Mouse (Mus musculus): ENCODE measurements at regions not wholly inside any gene's neighbourhood (a gene's known extent, or its start where the extent isn't known, plus 50 kb on each side); places are given as distances from the start of the nearest gene placed in this dataset.

DNA sequence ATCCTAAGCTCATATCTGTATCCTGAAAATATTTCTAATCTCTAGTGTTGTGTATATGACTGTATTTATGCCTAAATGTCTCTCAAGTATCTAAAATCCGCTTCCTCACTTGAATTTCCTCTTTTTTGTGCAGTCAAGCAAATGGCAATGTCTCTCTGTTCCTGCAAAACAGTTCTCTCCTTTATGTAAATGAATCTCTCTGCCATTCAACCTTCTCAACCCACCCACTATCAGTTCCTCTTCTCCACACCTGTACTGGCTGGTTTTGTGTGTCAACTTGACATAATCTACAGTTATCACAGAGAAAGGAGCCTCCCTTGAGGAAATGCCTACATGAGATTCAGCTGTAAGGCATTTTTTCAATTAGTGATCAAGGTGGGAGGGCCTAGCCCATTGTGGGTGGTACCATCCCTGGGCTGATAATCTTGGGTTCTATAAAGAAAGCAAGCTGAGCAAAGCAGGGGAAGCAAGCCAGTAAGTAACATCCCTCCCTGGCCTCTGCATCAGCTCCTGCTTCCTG, 375.5 kb downstream of the Synb start:
- WGBS: 75% methylated on average over 1 of the region's 1 CpGs

GRCm38 (mm10) chr14:68899921-68900320, 394.2 kb downstream of the Synb start:
- Histone ChIP-seq H3K9me3 (ENCODE audit: control insufficient read depth) (no peaks in the 10 kb centered on the region), H3K27me3 (replicated peaks; ENCODE audit: control insufficient read depth, insufficient read depth, low read length) (no peaks in the 10 kb centered on the region), H3K4me3 (ENCODE audit: low read depth, low read length) (no peak overlapping the region), H3K27ac (ENCODE audit: low read depth, low read length) (no peak overlapping the region), H3K9ac (ENCODE audit: low read depth, low read length) (no peak overlapping the region), H3K4me1 (replicated peaks; ENCODE audit: control insufficient read depth, insufficient read depth, low read length) (no peaks in the 10 kb centered on the region), H3K4me2 (replicated peaks; ENCODE audit: low read depth) (no peak overlapping the region), H3K36me3 (ENCODE audit: control insufficient read depth, insufficient read depth) (no peaks in the 10 kb centered on the region)
- no peak for ATAC-seq
- no peak for TF ChIP-seq CTCF (IDR thresholded peaks at IDR 0.05; ENCODE audit: low read depth)
- WGBS: 80% methylated on average over 3 of the region's 3 CpGs

More for the DNA sequence above, 375.5 kb downstream of the Synb start:
- no peaks in the 10 kb centered on the region for H3K4me1 ChIP-seq (replicated peaks; ENCODE audit: control insufficient read depth, insufficient read depth, low read length)
- no peak for ATAC-seq
- no peak overlapping the region for H3K27ac ChIP-seq (ENCODE audit: low read depth, low read length)
- TF ChIP-seq CTCF (IDR thresholded peaks at IDR 0.05; ENCODE audit: low read depth): no peak
- no peak overlapping the region for H3K4me3 ChIP-seq (ENCODE audit: low read depth, low read length)
- H3K36me3 ChIP-seq (ENCODE audit: control insufficient read depth, insufficient read depth): no peaks in the 10 kb centered on the region
- H3K4me2 ChIP-seq (replicated peaks; ENCODE audit: low read depth): no peak overlapping the region
- H3K9ac ChIP-seq (ENCODE audit: low read depth, low read length): no peak overlapping the region
- H3K27me3 ChIP-seq (replicated peaks; ENCODE audit: control insufficient read depth, insufficient read depth, low read length): no peaks in the 10 kb centered on the region
- H3K9me3 ChIP-seq (ENCODE audit: control insufficient read depth): no peaks in the 10 kb centered on the region

DNA sequence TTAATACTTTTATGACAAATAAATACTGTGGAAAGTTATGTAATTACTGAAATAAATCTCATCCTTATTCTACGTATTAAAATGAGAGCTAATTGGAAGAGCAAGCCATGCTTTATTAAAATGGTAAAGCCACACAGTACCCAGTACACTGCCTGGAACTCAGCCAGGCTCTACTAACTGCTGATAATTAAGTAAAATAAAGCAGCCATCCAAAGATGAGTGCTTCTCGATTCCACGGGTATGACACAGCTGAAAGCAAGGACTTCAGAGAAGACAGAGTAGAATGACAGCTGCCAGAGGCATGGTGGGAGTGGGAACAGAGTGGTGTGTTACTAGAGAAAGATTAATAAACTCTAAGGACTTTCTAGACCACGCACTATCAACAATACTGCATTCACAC, 416.9 kb downstream of the Synb start:
- no peak for TF ChIP-seq CTCF (IDR thresholded peaks at IDR 0.05; ENCODE audit: low read depth)
- 84% methylated on average over 4 of the region's 4 CpGs for WGBS
- no peaks in the 10 kb centered on the region for H3K9me3 ChIP-seq (ENCODE audit: control insufficient read depth)
- no peak for ATAC-seq
- no peak overlapping the region for H3K9ac ChIP-seq (ENCODE audit: low read depth, low read length)
- no peaks in the 10 kb centered on the region for H3K36me3 ChIP-seq (ENCODE audit: control insufficient read depth, insufficient read depth)
- H3K27me3 ChIP-seq (replicated peaks; ENCODE audit: control insufficient read depth, insufficient read depth, low read length): no peaks in the 10 kb centered on the region
- H3K27ac ChIP-seq (ENCODE audit: low read depth, low read length): no peak overlapping the region
- H3K4me2 ChIP-seq (replicated peaks; ENCODE audit: low read depth): no peak overlapping the region
- H3K4me3 ChIP-seq (ENCODE audit: low read depth, low read length): no peak overlapping the region
- no peaks in the 10 kb centered on the region for H3K4me1 ChIP-seq (replicated peaks; ENCODE audit: control insufficient read depth, insufficient read depth, low read length)

DNA sequence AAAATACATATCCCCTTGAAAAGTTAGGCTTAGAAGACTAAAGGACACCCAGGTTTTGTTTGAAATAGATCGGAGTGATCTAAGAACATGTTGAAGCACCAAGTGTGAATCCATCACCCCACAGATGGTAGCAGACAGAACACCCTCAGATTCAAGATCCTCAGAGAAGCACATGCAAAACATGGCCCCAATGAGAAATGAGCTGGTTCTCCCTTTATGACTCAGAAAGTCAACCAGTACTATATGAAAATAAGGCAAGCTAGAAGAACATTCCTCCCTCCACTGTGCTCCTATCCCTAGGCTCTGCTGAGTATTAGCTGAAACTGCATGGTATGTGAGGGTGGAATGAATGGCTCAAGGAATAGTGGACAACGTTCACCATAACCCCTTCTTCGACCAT, 433.0 kb downstream of the Synb start:
- 0 out of 2 replicates have a peak, but pooled peaks cover 6% of the 10 kb centered on the region for H3K9me3 ChIP-seq (ENCODE audit: control insufficient read depth)
- H3K27me3 ChIP-seq (replicated peaks; ENCODE audit: control insufficient read depth, insufficient read depth, low read length): no peaks in the 10 kb centered on the region
- H3K27ac ChIP-seq (ENCODE audit: low read depth, low read length): no peak overlapping the region
- no peaks in the 10 kb centered on the region for H3K4me1 ChIP-seq (replicated peaks; ENCODE audit: control insufficient read depth, insufficient read depth, low read length)
- WGBS: 83% methylated on average over 3 of the region's 3 CpGs
- H3K4me2 ChIP-seq (replicated peaks; ENCODE audit: low read depth): no peak overlapping the region
- no peaks in the 10 kb centered on the region for H3K36me3 ChIP-seq (ENCODE audit: control insufficient read depth, insufficient read depth)
- TF ChIP-seq CTCF (IDR thresholded peaks at IDR 0.05; ENCODE audit: low read depth): no peak
- ATAC-seq: no peak
- H3K9ac ChIP-seq (ENCODE audit: low read depth, low read length): no peak overlapping the region
- H3K4me3 ChIP-seq (ENCODE audit: low read depth, low read length): no peak overlapping the region

GRCm38 (mm10) chr14:68857948-68858347, 436.2 kb downstream of the Synb start:
- Histone ChIP-seq H3K27me3 (replicated peaks; ENCODE audit: control insufficient read depth, insufficient read depth, low read length) (no peaks in the 10 kb centered on the region), H3K4me3 (ENCODE audit: low read depth, low read length) (no peak overlapping the region), H3K4me2 (replicated peaks; ENCODE audit: low read depth) (no peak overlapping the region), H3K9ac (ENCODE audit: low read depth, low read length) (no peak overlapping the region), H3K9me3 (ENCODE audit: control insufficient read depth) (0 out of 2 replicates have a peak, but pooled peaks cover 6% of the 10 kb centered on the region), H3K36me3 (ENCODE audit: control insufficient read depth, insufficient read depth) (no peaks in the 10 kb centered on the region), H3K27ac (ENCODE audit: low read depth, low read length) (no peak overlapping the region), H3K4me1 (replicated peaks; ENCODE audit: control insufficient read depth, insufficient read depth, low read length) (no peaks in the 10 kb centered on the region)
- 70% methylated on average over 1 of the region's 1 CpGs for WGBS
- no peak for TF ChIP-seq CTCF (IDR thresholded peaks at IDR 0.05; ENCODE audit: low read depth)
- no peak for ATAC-seq

DNA sequence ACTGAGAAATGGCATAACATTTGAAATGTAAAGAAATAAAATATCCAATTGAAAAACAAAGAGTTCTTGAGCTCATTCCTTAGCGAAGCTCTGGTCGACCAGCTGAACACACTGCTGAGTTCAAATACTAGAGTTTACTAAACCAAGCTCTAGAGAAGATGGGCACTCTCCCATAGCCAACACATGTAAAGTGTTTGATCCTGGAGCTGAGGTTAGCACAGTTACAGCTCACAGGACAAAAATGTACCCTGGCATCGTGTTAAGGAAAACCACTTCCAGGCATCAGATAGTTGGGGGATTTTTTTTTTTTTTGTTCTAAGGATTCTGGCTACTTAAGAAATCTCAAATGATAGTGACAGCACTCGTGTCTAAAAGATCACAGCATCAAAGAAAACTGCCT, 445.6 kb downstream of the Synb start:
- no peak overlapping the region for H3K27ac ChIP-seq (ENCODE audit: low read depth, low read length)
- no peak for TF ChIP-seq CTCF (IDR thresholded peaks at IDR 0.05; ENCODE audit: low read depth)
- WGBS: 75% methylated on average over 4 of the region's 4 CpGs
- no peak overlapping the region for H3K9ac ChIP-seq (ENCODE audit: low read depth, low read length)
- ATAC-seq: no peak
- no peaks in the 10 kb centered on the region for H3K4me1 ChIP-seq (replicated peaks; ENCODE audit: control insufficient read depth, insufficient read depth, low read length)
- no peak overlapping the region for H3K4me3 ChIP-seq (ENCODE audit: low read depth, low read length)
- H3K4me2 ChIP-seq (replicated peaks; ENCODE audit: low read depth): no peak overlapping the region
- no peaks in the 10 kb centered on the region for H3K9me3 ChIP-seq (ENCODE audit: control insufficient read depth)
- no peaks in the 10 kb centered on the region for H3K36me3 ChIP-seq (ENCODE audit: control insufficient read depth, insufficient read depth)
- H3K27me3 ChIP-seq (replicated peaks; ENCODE audit: control insufficient read depth, insufficient read depth, low read length): no peaks in the 10 kb centered on the region

GRCm38 (mm10) chr14:68847609-68848008, 446.5 kb downstream of the Synb start:
- Histone ChIP-seq H3K4me3 (ENCODE audit: low read depth, low read length) (no peak overlapping the region), H3K9me3 (ENCODE audit: control insufficient read depth) (no peaks in the 10 kb centered on the region), H3K9ac (ENCODE audit: low read depth, low read length) (no peak overlapping the region), H3K4me2 (replicated peaks; ENCODE audit: low read depth) (no peak overlapping the region), H3K36me3 (ENCODE audit: control insufficient read depth, insufficient read depth) (no peaks in the 10 kb centered on the region), H3K27ac (ENCODE audit: low read depth, low read length) (no peak overlapping the region), H3K4me1 (replicated peaks; ENCODE audit: control insufficient read depth, insufficient read depth, low read length) (no peaks in the 10 kb centered on the region), H3K27me3 (replicated peaks; ENCODE audit: control insufficient read depth, insufficient read depth, low read length) (no peaks in the 10 kb centered on the region)
- no peak for ATAC-seq
- TF ChIP-seq CTCF (IDR thresholded peaks at IDR 0.05; ENCODE audit: low read depth): no peak

Data from intestine, postnatal 0 days (tissue).